Mouse (Mus musculus) left cerebral cortex, postnatal 25 days (tissue): ENCODE results near the gene Kank4. TPM values are rescaled to one million over a fixed set of nuclear protein-coding genes. Genes with fewer than 3 reads are reported as not detected.
"Not testable (repeated sequence)": the region's sequence is repeated elsewhere in the genome, so short reads cannot be mapped to it uniquely, and the experiment has no call there.

Experiments used
- DNase-seq, 2 experiments: peaks; one replicate each; pipeline ENCODE4 v3.0.0; 2022; ENCODE audit warnings: low spot score in 2 of 2, mixed read lengths in 1 of 2
- intact Hi-C: fragments of 180-260 bp; cut with DNase I; formaldehyde crosslinking; loops from one replicate; pipeline ENCODE4 v1.15.1; 2025
- total RNA-seq, 2 experiments: library from RNA; stranded (reverse); gene quantifications; 2 replicates each; pipeline ENCODE4 v1.2.3; 2021

The Kank4 gene
- total RNA-seq, result 1 to 10 TPM; 2.4 to 2.7 TPM

GRCm38 (mm10) chr4:98817184-98817911 is at the start of gene Kank4:
TSS of gene Kank4 (minus strand) at chr4:98817537.
- no peak for DNase-seq
- intact Hi-C loops, result no loop called here

DNA sequence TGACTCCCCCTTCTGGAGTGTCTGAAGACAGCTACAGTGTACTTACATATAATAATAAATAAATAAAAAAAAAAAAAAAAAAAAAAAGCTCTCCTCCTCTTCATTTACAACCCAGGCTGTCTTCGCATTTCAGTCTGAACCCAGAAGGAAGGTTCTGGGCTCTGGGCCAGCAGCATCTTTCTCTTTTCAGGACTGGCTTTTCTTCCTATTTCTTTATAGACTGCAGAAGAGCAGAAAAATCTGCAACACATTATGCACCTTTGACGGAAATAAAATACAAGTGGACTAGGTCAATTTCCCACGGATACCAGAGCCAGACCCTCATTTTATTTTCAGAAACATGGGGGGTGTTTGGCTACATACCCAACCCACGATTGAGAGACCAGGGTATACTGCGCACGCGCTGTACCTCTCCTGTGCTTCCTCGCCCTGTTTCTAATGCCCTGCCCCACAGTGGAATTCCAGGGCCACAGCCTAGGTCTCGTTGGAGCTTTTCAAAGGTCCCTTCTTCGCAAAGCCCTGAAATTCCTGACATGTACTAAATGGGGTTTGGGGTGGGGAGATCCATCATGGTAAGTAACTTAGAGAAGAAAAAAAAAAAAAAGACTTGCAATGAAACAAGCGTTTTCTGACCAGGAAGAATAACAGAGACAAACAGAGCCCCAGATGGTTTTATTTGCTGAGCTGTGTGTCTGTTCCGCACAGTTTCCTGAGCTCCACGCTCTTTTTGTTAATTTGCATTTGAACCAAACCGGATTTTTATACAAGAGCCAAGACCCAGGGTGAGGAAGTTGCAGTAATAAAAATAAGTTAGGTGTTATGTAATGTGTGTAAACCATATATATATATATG is 48.3 kb upstream of the Kank4 start:
- intact Hi-C loops, result no loop called here
- DNase-seq, result peak; percentile 39 to 67

GRCm38 (mm10) chr4:98864546-98864945 is 47.2 kb upstream of the Kank4 start:
- DNase-seq, result no peak

GRCm38 (mm10) chr4:98864094-98864493 is 46.8 kb upstream of the Kank4 start:
- intact Hi-C loops, result no loop called here
- no peak for DNase-seq

More at GRCm38 (mm10) chr4:98864546-98864945, 47.2 kb upstream of the Kank4 start:
- intact Hi-C loops, result no loop called here

GRCm38 (mm10) chr4:98863451-98863850 is 46.1 kb upstream of the Kank4 start:
- intact Hi-C loops, result no loop called here

GRCm38 (mm10) chr4:98858151-98858855 is 41.0 kb upstream of the Kank4 start:
- peak in 1 of 2 experiments; percentile 36 for DNase-seq
- intact Hi-C loops, result no loop called here

More at GRCm38 (mm10) chr4:98863451-98863850, 46.1 kb upstream of the Kank4 start:
- DNase-seq, result no peak

DNA sequence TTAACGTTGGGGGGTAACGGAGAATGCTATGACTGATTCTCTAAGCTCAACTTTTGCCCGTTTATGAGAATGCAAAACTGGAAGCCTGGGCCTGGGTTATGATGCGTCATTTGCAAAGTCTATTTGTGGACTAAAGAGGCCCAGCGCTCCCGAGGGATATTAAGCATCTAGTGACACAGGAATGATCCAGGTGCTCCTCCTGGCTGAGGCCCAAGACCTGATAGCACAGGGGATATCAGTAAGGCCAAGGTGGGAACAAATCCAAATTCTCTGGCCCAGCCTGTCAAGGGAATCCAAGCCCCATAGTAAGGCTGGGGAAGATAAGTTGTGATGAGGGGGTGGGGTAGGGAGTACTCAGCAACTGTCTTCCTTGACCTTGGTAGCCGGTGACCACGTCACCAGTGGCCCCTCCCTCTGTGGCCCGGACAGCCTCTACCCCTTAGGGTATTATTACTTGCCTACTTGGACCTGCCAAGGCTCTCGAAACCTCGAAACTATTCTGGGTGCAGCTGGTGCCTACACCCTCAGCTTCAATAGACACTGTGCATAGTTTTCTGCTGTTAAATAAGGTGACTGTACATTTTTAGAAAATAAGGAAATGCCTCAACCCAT is 39.8 kb upstream of the Kank4 start:
- DNase-seq, result no peak
- intact Hi-C loops, result no loop called here

GRCm38 (mm10) chr4:98853926-98854325 is 36.6 kb upstream of the Kank4 start:
- intact Hi-C loops, result no loop called here
- DNase-seq, result no peak

DNA sequence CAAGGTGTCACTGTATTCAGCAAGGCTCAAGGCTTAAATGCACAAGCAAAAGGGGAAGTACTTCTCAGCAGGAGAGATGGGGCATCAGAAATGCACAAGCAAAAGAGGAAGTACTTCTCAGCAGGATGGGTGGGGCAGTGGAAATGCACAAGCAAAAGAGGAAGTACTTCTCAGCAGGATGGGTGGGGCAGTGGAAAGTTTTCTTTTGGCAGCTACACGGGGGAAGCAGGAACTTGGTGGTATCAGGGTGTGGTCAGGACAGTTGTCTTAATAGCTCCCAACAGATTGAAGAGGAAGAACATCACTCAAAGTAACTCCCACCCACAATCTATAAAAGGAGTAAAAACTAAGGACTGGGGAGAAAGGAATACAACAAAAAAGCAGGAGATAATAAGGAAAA is 33.1 kb upstream of the Kank4 start:
- DNase-seq, intact Hi-C loops: not testable (repeated sequence)

- intact Hi-C loops, result no loop called here
- DNase-seq, result peak in 1 of 2 experiments; percentile 22
Measured at GRCm38 (mm10) chr4:98847120-98847885, 30.0 kb upstream of the Kank4 start.

DNA sequence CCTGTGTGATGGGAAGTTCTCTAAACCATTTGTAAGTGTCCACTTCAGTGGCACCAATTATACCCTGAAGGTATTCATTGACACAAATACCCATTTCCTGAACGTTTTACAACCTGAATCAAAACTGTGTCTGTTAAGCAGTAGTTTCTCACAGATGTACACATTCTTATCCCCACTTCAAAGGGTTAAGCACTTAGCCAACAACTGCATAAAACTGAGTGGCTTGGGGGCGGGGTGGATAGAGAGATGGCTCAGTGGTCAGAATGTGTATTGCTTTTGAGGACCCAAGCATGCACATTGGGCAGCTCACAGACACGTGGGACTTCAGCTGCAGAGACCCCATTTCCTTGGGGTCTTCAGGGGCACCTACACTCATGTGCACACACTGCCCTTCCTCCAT is 29.1 kb upstream of the Kank4 start:
- intact Hi-C loops, result no loop called here
- no peak for DNase-seq

GRCm38 (mm10) chr4:98845687-98846125 is 28.4 kb upstream of the Kank4 start:
- DNase-seq, result no peak
- intact Hi-C loops, result no loop called here

- no peak for DNase-seq
- intact Hi-C loops, result no loop called here
Measured at GRCm38 (mm10) chr4:98845201-98845600, 27.9 kb upstream of the Kank4 start.

DNA sequence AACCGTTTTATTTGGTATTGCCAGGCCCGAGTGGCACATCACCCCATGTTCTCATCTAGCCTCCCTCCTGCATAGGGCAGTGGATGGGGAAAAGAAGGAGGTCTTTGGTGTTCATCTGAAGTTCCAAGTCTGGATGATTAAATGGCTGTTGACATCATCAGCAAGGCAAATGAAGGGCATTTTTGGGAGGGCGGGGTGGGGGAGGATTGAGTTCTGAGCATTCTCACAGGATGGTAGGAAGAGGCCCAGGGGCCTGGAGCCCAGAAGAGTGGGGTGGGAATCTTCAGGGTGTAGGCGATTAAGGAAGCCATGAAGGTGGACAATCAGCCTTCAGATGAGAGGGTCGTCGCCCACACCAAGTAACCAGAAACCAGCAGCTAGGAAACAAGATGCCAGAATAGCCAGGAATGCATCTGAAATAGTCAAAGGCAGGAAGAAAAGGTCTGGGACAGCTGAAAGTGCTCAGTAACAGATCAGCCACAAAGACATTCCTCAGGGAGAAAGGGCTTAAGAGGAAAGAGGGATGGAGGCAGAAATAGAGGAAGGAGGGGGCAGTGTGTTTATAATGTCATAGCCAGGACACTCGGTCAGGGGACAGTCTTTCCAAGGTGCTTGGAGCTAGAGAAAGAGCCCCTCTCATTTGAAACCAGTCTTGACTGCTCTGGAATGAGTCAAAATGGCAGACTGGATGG is 26.7 kb upstream of the Kank4 start:
- intact Hi-C loops, result no loop called here
- no peak for DNase-seq

DNA sequence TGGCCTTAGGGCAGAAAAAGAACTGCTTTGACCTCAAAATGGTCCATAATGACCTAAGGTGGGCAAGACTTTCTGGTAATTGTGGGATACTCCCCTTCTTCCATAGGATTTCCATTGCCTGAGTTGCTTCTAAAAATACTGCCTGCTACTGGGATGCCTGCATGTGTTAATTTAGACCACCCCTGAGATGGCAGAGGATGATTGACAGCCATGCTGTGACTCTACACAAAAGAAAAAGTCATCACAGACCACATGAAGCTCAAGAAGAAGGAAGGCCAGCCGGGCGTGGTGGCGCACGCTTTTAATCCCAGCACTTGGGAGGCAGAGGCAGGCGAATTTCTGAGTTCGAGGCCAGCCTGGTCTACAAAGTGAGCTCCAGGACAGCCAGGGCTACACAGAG is 23.9 kb upstream of the Kank4 start:
- intact Hi-C loops, DNase-seq: not testable (repeated sequence)

DNA sequence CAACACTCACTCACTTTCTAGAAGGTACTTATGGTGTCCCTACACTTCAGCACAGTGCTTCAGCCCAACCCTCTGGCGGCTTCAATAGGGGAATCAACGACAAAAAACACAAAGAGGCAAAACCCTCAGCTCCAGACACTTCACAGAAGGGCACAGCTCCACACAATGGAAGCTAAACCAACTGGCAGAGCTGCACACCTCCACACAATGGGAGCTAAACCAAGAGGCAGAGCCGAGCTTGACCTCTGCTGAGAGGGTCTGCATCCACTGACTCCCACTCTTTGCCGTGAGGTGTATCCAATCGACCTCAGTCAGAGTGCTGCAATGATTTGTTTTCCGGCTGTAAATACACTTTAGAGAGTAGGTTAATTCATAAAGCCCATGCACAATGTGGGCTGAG is 23.2 kb upstream of the Kank4 start:
- intact Hi-C loops, result no loop called here
- DNase-seq, result no peak

DNA sequence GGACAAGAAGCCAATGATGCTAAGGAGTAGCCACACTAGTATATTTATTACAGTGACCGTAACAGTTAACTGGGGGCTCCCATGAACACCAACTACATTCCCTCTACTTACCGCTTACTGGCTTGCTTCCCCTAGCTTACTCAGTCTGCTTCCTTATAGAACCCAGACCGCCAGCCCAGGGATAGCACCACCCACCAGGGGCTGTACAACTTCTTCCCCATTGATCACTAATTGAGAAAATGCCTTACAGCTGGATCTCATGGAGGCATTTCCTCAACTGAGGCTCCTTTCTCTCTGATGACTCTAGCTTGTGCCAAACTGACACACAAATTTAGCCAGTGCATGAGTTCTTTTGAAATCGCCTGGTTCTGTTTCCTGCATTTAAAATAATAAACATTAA is 21.6 kb upstream of the Kank4 start:
- intact Hi-C loops, result no loop called here
- no peak for DNase-seq

DNA sequence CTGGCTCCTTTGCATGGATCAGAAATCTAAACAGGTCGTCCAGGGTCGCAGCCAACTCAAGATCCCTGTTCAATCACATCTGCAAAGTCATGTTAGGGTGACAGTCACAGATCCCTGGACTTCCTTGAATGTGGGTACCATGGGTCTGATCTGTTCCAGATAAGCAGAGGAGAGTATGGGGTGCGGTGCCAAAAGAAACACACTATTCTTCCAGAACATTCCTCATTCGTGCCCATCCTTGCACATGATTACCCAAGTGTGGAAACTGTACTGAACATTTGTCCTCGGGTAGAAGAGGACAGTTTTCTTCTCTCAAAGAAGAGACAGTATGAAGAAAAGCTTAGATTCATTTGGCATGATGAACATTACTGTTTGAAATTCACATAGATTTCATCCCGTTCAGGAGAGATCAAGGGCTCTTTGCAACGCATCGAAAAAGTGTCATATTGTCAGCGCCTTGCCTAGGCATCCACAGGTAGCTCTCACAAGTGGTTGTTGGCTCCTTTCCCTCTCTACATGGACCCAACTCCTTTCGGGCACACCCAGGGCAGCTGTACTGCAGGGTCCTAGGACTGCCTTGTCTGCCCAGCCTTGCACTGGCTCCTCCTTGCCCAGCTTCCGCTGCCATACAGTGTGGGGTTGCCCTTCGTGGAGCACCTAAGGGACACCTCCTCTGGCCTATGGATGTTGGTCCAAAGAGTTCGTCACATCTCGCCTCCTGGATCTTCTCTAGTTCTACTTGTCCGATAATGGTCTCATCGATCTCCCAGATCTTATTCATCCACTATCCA is 20.6 kb upstream of the Kank4 start:
- DNase-seq, result no peak
- intact Hi-C loops, result no loop called here
